Comparison of ENCODE assay signal across 25 mouse cellular contexts in the genomic region with DNA sequence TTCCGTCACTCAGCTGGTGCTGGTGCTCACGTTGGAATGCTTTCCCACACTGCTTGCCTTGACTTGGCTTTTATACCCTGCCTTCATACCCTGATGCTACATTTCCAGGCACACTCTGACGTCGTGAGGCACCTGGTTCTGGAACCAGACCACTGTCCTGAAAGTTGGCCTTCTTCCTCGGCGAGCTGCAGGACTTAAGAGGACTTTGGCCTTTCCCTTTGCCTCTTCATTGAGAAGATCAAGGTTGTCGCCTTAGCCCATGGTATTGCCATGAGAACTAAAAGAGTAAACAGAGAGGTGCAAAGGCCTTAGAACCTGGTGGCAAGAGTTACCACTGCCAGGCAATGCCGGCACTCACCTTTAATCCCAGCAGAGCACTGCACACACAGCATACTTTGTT.
DNase-seq lines count a peak whose midpoint lies in the region; ATAC-seq lines count a peak whose summit lies in the region.
"Had no signal": no experiment of that assay in that cellular context is flagged by ENCODE, and none has a peak within 500 bp of the region (broad histone marks: within the 10 kb centered on the region; RNA-seq: fewer than 3 reads in every experiment).

No protein-coding gene starts in this region.

- DNase-seq in kidney, adult 18-20 months, result peak; percentile 36
- DNase-seq in kidney, postnatal 10 days, result no peak
- DNase-seq in kidney, adult 9 months, result peak; percentile 73
- DNase-seq in kidney, postnatal 4 days, result no peak
- no peak for DNase-seq in midbrain, embryonic 10.5 days (ENCODE audit: low spot score)
- DNase-seq in midbrain, embryonic 14.5 days, result no peak
- DNase-seq: adrenal gland, adult 2 months; adrenal gland, postnatal 14 days; cerebellum, adult 11 months; cerebellum, adult 2 months; cerebellum, adult 9-11 months; cerebellum, postnatal 25 days; forebrain, postnatal 0 days; gastrocnemius, adult 2 months; gastrocnemius, postnatal 14 days; heart, adult 11 months; heart, postnatal 10 days; heart, postnatal 4 days had no signal

- H3K4me2 ChIP-seq in midbrain, embryonic 14.5 days (ENCODE audit: low read length), result no peak overlapping the region
- H3K4me2 ChIP-seq: embryonic facial prominence, embryonic 12.5 days; embryonic facial prominence, embryonic 15.5 days; heart, embryonic 12.5 days; heart, embryonic 15.5 days; hindbrain, embryonic 14.5 days had no signal

- H3K4me3 ChIP-seq in midbrain, embryonic 10.5 days, result no peak overlapping the region
- no peak overlapping the region for H3K4me3 ChIP-seq in midbrain, embryonic 14.5 days (replicated peaks; ENCODE audit: low read depth, low read length)
- H3K4me3 ChIP-seq: embryonic facial prominence, embryonic 12.5 days; embryonic facial prominence, embryonic 15.5 days; gastrocnemius, adult 2 months; heart, embryonic 12.5 days; heart, embryonic 15.5 days had no signal

- H3K9ac ChIP-seq in midbrain, embryonic 14.5 days (replicated peaks; ENCODE audit: low read length), result no peak overlapping the region
- H3K9ac ChIP-seq: embryonic facial prominence, embryonic 12.5 days; embryonic facial prominence, embryonic 15.5 days; forebrain, postnatal 0 days; heart, embryonic 12.5 days; heart, embryonic 15.5 days; hindbrain, embryonic 14.5 days had no signal

- H3K27ac ChIP-seq in midbrain, embryonic 10.5 days (replicated peaks), result 0 out of 2 replicates have a peak overlapping the region, but pooled peaks have one; percentile 3
- no peak overlapping the region for H3K27ac ChIP-seq in midbrain, embryonic 14.5 days (replicated peaks; ENCODE audit: low read depth, low read length)
- H3K27ac ChIP-seq: embryonic facial prominence, embryonic 12.5 days; embryonic facial prominence, embryonic 15.5 days; gastrocnemius, adult 2 months; heart, embryonic 15.5 days; hindbrain, embryonic 14.5 days had no signal

- H3K4me1 ChIP-seq in midbrain, embryonic 10.5 days, result peaks cover 10% of the 10 kb centered on the region
- peaks cover 6% of the 10 kb centered on the region; the same call in 1 of the 2 replicates for H3K4me1 ChIP-seq in midbrain, embryonic 14.5 days (ENCODE audit: control insufficient read depth, insufficient read depth, low read length)

- 93% methylated on average over 8 of the region's 8 CpGs for WGBS in midbrain, embryonic 10.5 days
- 83% methylated on average over 8 of the region's 8 CpGs for WGBS in midbrain, embryonic 14.5 days

- 0 out of 2 replicates have a peak, but pooled peaks cover 3% of the 10 kb centered on the region for H3K27me3 ChIP-seq in midbrain, embryonic 10.5 days (ENCODE audit: low read depth, poor library complexity, severe bottlenecking)
- H3K27me3 ChIP-seq in midbrain, embryonic 14.5 days (ENCODE audit: control insufficient read depth, insufficient read depth, low read length), result no peaks in the 10 kb centered on the region
- H3K27me3 ChIP-seq: embryonic facial prominence, embryonic 12.5 days; embryonic facial prominence, embryonic 15.5 days; heart, embryonic 12.5 days had no signal

- no peaks in the 10 kb centered on the region for H3K9me3 ChIP-seq in midbrain, embryonic 10.5 days (replicated peaks)
- H3K9me3 ChIP-seq in midbrain, embryonic 14.5 days (ENCODE audit: control insufficient read depth, low read length), result no peaks in the 10 kb centered on the region
- H3K9me3 ChIP-seq: embryonic facial prominence, embryonic 12.5 days; embryonic facial prominence, embryonic 15.5 days; heart, embryonic 15.5 days had no signal

- H3K36me3 ChIP-seq in midbrain, embryonic 10.5 days, result no peaks in the 10 kb centered on the region
- no peaks in the 10 kb centered on the region for H3K36me3 ChIP-seq in midbrain, embryonic 14.5 days (ENCODE audit: control insufficient read depth, insufficient read depth, low read length)
- H3K36me3 ChIP-seq: embryonic facial prominence, embryonic 12.5 days; embryonic facial prominence, embryonic 15.5 days; heart, embryonic 12.5 days; heart, embryonic 15.5 days had no signal

- ATAC-seq in midbrain, embryonic 14.5 days (ENCODE audit: low FRiP score, low TSS enrichment), result no peak
- ATAC-seq: CD4-positive, CD25-positive, alpha-beta regulatory T cell, adult 4 months; forebrain, embryonic 14.5 days; forebrain, postnatal 0 days had no signal

Comparison
In these comparisons a context has a peak if more than half of its experiments do, and no peak if none do; other contexts are left out.
1. DNase-seq: peak in kidney, adult 18-20 months (single experiment) and kidney, adult 9 months (single experiment); none in kidney, postnatal 10 days (single experiment), kidney, postnatal 4 days (0 of 2), midbrain, embryonic 10.5 days (single experiment) and midbrain, embryonic 14.5 days (single experiment).